Mouse (Mus musculus) left cerebral cortex, postnatal 14 days (tissue): Measurements from ENCODE around the gene Rpusd4. TPM values are rescaled to one million over a fixed set of nuclear protein-coding genes. Genes with fewer than 3 reads are reported as not detected.
A peak's percentile ranks its signal among the peaks of the same experiment; 100 is the strongest.

ENCODE experiments used
- DNase-seq, 2 experiments: peaks; one replicate each; pipeline ENCODE4 v3.0.0; 2021 to 2022; ENCODE audit warnings: low spot score in 2 of 2, mixed read lengths in 1 of 2
- intact Hi-C: fragments of 180-260 bp; cut with DNase I; formaldehyde crosslinking; loops from one replicate; pipeline ENCODE4 v1.15.1; 2025
- total RNA-seq, 2 experiments: library from RNA; stranded (reverse); gene quantifications; 2 replicates each; pipeline ENCODE4 v1.2.3; 2021

Rpusd4 gene
- total RNA-seq, 2 experiments from 2014 or later, result 7.2 to 7.3 TPM

- DNase-seq, result no peak
- intact Hi-C loops, result loop anchor here (1.0 to 5.0 kb wide), 5 partner anchors 49 to 258 kb away; partner anchors contain the start of gene Cdon
Observed at GRCm38 (mm10) chr9:35282851-35283200, 15.2 kb downstream of the Rpusd4 start.

GRCm38 (mm10) chr9:35283415-35284069 is 15.9 kb downstream of the Rpusd4 start:
- DNase-seq, result no peak

GRCm38 (mm10) chr9:35284351-35284750 is 16.7 kb downstream of the Rpusd4 start:
- no peak for DNase-seq
- intact Hi-C loops, result loop anchor here (5.0 kb wide), 2 partner anchors 48 to 138 kb away; partner anchors contain the start of gene Cdon

More at GRCm38 (mm10) chr9:35283415-35284069, 15.9 kb downstream of the Rpusd4 start:
- intact Hi-C loops, result loop anchor here (5.0 kb wide), 2 partner anchors 49 to 139 kb away; partner anchors contain the start of gene Cdon

GRCm38 (mm10) chr9:35286351-35286750 is 18.7 kb downstream of the Rpusd4 start:
- intact Hi-C loops, result no loop called here
- DNase-seq, result no peak

- intact Hi-C loops, result no loop called here
- DNase-seq, result no peak
Observed at GRCm38 (mm10) chr9:35289992-35290391, 22.3 kb downstream of the Rpusd4 start.

GRCm38 (mm10) chr9:35290417-35290816 is 22.8 kb downstream of the Rpusd4 start:
- DNase-seq, result no peak
- intact Hi-C loops, result no loop called here

- intact Hi-C loops, result no loop called here
- no peak for DNase-seq
Observed at GRCm38 (mm10) chr9:35290916-35291315, 23.3 kb downstream of the Rpusd4 start.

- intact Hi-C loops, result no loop called here
- peak in 1 of 2 experiments; percentile 11 for DNase-seq
Observed at GRCm38 (mm10) chr9:35293465-35293864, 25.8 kb downstream of the Rpusd4 start.

- intact Hi-C loops, result no loop called here
- no peak for DNase-seq
Observed at GRCm38 (mm10) chr9:35297791-35298190, 30.1 kb downstream of the Rpusd4 start.

GRCm38 (mm10) chr9:35302172-35302571 is 34.5 kb downstream of the Rpusd4 start:
- no peak for DNase-seq
- intact Hi-C loops, result no loop called here

GRCm38 (mm10) chr9:35307461-35307860 is 39.8 kb downstream of the Rpusd4 start:
- DNase-seq, result peak; percentile 13 to 26
- intact Hi-C loops, result no loop called here

- intact Hi-C loops, result no loop called here
- DNase-seq, result no peak
Observed at GRCm38 (mm10) chr9:35310377-35310776, 42.7 kb downstream of the Rpusd4 start.

GRCm38 (mm10) chr9:35312516-35312915 is 44.9 kb downstream of the Rpusd4 start:
- DNase-seq, result no peak
- intact Hi-C loops, result no loop called here

- intact Hi-C loops, result no loop called here
- no peak for DNase-seq
Observed at GRCm38 (mm10) chr9:35313601-35314000, 45.9 kb downstream of the Rpusd4 start.

GRCm38 (mm10) chr9:35314254-35314653 is 46.6 kb downstream of the Rpusd4 start:
- intact Hi-C loops, result no loop called here
- DNase-seq, result no peak

GRCm38 (mm10) chr9:35316771-35317211 is 49.1 kb downstream of the Rpusd4 start:
- no peak for DNase-seq
- intact Hi-C loops, result no loop called here

GRCm38 (mm10) chr9:35317233-35317980 is 49.7 kb downstream of the Rpusd4 start:
- DNase-seq, result no peak
- intact Hi-C loops, result no loop called here

GRCm38 (mm10) chr9:35318537-35319172 is 51.0 kb downstream of the Rpusd4 start:
- DNase-seq, result no peak
- intact Hi-C loops, result no loop called here

GRCm38 (mm10) chr9:35320288-35320687 is 52.6 kb downstream of the Rpusd4 start:
- intact Hi-C loops, result no loop called here
- DNase-seq, result no peak

- no peak for DNase-seq
- intact Hi-C loops, result no loop called here
Observed at GRCm38 (mm10) chr9:35323974-35324373, 56.3 kb downstream of the Rpusd4 start.
